Mouse (Mus musculus) cerebellum, adult 2 months (tissue): ENCODE measurements at regions not wholly inside any gene's neighbourhood (a gene's known extent, or its start where the extent isn't known, plus 50 kb on each side); places are given as distances from the start of the nearest gene placed in this dataset.

Experiments used
- CTCF ChIP-seq: fragments of 200-500 bp; IDR thresholded peaks from 2 replicates; pipeline ENCODE4 v1.5.1; 2011; ENCODE audit warnings: low read depth, mild to moderate bottlenecking, control low read depth, low read length, moderate library complexity, borderline replicate concordance; ENCODE audit not compliant: insufficient read depth
- POLR2A ChIP-seq: fragments of 200-500 bp; IDR thresholded peaks from 2 replicates; pipeline ENCODE4 v1.6.1; 2011; ENCODE audit warnings: low read length, control low read depth, borderline replicate concordance; ENCODE audit not compliant: insufficient read depth

DNA sequence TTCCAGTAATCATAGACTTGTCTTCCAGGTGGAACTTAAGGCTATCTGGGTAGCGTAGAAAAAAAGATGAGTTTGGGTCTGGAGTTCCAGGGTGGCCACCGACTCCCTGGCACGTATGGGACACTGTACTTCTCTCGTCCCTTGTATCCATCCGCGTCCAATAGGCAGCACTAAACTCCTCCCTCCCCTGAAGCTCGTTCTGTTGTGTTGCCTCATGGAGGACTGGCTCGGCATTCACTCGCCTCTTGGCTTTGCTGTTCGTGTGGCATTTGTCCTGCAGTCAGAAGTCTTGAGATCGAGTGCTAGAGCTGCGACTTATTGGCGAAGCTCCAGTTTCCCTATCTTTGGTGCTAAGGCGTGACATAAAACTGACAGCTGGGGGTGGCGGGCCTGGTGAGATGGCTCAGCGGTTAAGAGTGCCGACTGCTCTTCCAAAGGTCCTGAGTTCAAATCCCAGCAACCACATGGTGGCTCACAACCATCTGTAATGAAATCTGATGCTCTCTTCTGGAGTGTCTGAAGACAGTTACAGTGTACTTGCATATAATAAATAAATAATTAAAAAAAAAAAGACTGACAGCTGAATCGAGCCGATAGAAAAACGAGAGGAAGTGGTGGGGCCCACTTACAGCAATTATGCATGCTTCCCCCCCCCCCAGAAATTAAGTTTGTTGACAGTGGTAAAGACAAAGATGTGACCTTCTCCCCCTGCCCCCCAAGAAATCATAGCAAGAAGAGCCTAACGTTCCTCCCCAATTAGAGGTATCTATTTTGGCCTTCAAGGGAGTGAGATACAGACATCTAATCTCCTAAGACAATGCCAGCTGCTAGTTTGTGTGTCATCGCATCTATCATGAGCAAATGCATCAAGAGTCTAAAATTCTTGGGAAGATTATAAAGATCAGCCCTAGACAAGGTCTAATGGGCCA is 274.1 kb downstream of the Rngtt start:
- TF ChIP-seq CTCF = no peak
- TF ChIP-seq POLR2A = no peak
